Mouse (Mus musculus): ENCODE results near the gene Shisa8.

DNA sequence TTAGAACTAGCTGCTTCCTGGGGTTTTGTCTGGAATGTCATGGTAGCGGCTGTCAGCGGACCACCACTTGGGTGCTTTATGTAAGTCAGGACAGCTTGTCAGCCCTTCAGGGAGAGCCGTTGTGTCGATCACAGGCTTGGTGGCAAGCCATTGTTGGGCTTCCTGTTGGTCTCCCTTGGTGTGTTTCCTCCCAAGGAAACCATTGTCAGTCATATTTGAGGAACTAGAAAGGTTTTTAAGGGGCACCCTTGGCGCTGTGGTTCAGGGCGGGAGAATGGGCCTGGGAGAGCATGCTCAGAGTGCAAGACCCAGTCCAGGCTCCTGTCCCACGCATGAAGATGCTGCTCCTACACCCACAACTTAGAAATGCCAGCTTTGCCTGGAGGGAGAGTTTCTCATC lies 14.3 kb downstream of the Shisa8 start:
- TF ChIP-seq GATA1 (IDR thresholded peaks at IDR 0.05; ENCODE audit: borderline replicate concordance, low read length) (no peak), FLI1 (IDR thresholded peaks at IDR 0.05; ENCODE audit: low read length) (no peak)

Measured in megakaryocyte, embryonic 14.5 days (primary cell).